Mouse (Mus musculus): ENCODE results near the gene Ndufa4l2. TPM values are rescaled to one million over a fixed set of nuclear protein-coding genes. Genes with fewer than 3 reads are reported as not detected.

Gene Ndufa4l2
- polyA plus RNA-seq, 1 experiment from 2014 or later = 17.6 TPM

GRCm38 (mm10) chr10:127530945-127531344, 16.2 kb downstream of the Ndufa4l2 start:
- peaks cover 36% of the 10 kb centered on the region for H3K27me3 ChIP-seq (ENCODE audit: control insufficient read depth, insufficient read depth, low read depth, low read length)
- peak overlapping the region; percentile 60 for H3K27ac ChIP-seq (ENCODE audit: low read length)
- ATAC-seq = no peak
- H3K4me1 ChIP-seq (ENCODE audit: control insufficient read depth, insufficient read depth, low read length) = peaks cover 69% of the 10 kb centered on the region
- H3K9ac ChIP-seq (ENCODE audit: low read depth, low read length) = peak overlapping the region; percentile 35
- H3K4me3 ChIP-seq (ENCODE audit: low read depth, low read length) = peak overlapping the region; percentile 23
- H3K36me3 ChIP-seq (ENCODE audit: control insufficient read depth, insufficient read depth, low read length) = no peaks in the 10 kb centered on the region
- H3K9me3 ChIP-seq (replicated peaks; ENCODE audit: control insufficient read depth, low read length, poor library complexity, severe bottlenecking) = no peaks in the 10 kb centered on the region
- peak overlapping the region; percentile 59 for H3K4me2 ChIP-seq (ENCODE audit: low read length)
- WGBS = 5% methylated on average over 13 of the region's 25 CpGs

- H3K36me3 ChIP-seq (ENCODE audit: control insufficient read depth, insufficient read depth, low read length) = no peaks in the 10 kb centered on the region
- peak overlapping the region; percentile 60 for H3K27ac ChIP-seq (ENCODE audit: low read length)
- no peaks in the 10 kb centered on the region for H3K9me3 ChIP-seq (replicated peaks; ENCODE audit: control insufficient read depth, low read length, poor library complexity, severe bottlenecking)
- H3K4me2 ChIP-seq (ENCODE audit: low read length) = peak overlapping the region; percentile 59
- peaks cover 69% of the 10 kb centered on the region for H3K4me1 ChIP-seq (ENCODE audit: control insufficient read depth, insufficient read depth, low read length)
- peaks cover 32% of the 10 kb centered on the region for H3K27me3 ChIP-seq (ENCODE audit: control insufficient read depth, insufficient read depth, low read depth, low read length)
- 2% methylated on average over 4 of the region's 4 CpGs for WGBS
- H3K4me3 ChIP-seq (ENCODE audit: low read depth, low read length) = peak overlapping the region; percentile 23
- ATAC-seq = no peak
- H3K9ac ChIP-seq (ENCODE audit: low read depth, low read length) = peak overlapping the region; percentile 35; the same call in 1 of the 2 replicates
These were observed 16.8 kb downstream of the Ndufa4l2 start for GRCm38 (mm10) chr10:127531548-127531947.

GRCm38 (mm10) chr10:127534036-127534928, 19.5 kb downstream of the Ndufa4l2 start, which contains the start of gene Nxph4:
Gene Nxph4 (minus strand): TSS chr10:127534559.
- H3K9me3 ChIP-seq (replicated peaks; ENCODE audit: control insufficient read depth, low read length, poor library complexity, severe bottlenecking) = no peaks in the 10 kb centered on the region
- H3K27ac ChIP-seq (ENCODE audit: low read length) = peak within 1 kb of the TSS; percentile 62
- peak within 1 kb of the TSS; percentile 59 for H3K4me2 ChIP-seq (ENCODE audit: low read length)
- ATAC-seq = no peak
- WGBS = under 1% methylated on average over 57 of the region's 78 CpGs
- H3K36me3 ChIP-seq (ENCODE audit: control insufficient read depth, insufficient read depth, low read length) = peaks cover 5% of the 10 kb centered on the region; the same call in 1 of the 2 replicates
- H3K27me3 ChIP-seq (ENCODE audit: control insufficient read depth, insufficient read depth, low read depth, low read length) = peaks cover 24% of the 10 kb centered on the region
- H3K4me3 ChIP-seq (ENCODE audit: low read depth, low read length) = peak within 1 kb of the TSS; percentile 52
- peak within 1 kb of the TSS; percentile 58 for H3K9ac ChIP-seq (ENCODE audit: low read depth, low read length)
- H3K4me1 ChIP-seq (ENCODE audit: control insufficient read depth, insufficient read depth, low read length) = peaks cover 60% of the 10 kb centered on the region

GRCm38 (mm10) chr10:127534929-127535384, 20.2 kb downstream of the Ndufa4l2 start:
- H3K4me2 ChIP-seq (ENCODE audit: low read length) = peak overlapping the region; percentile 59
- peak overlapping the region; percentile 60 for H3K27ac ChIP-seq (ENCODE audit: low read length)
- H3K9me3 ChIP-seq (replicated peaks; ENCODE audit: control insufficient read depth, low read length, poor library complexity, severe bottlenecking) = no peaks in the 10 kb centered on the region
- peaks cover 8% of the 10 kb centered on the region for H3K36me3 ChIP-seq (ENCODE audit: control insufficient read depth, insufficient read depth, low read length)
- ATAC-seq = no peak
- WGBS = 2% methylated on average over 29 of the region's 30 CpGs
- H3K4me1 ChIP-seq (ENCODE audit: control insufficient read depth, insufficient read depth, low read length) = peaks cover 53% of the 10 kb centered on the region
- peak overlapping the region; percentile 58 for H3K9ac ChIP-seq (ENCODE audit: low read depth, low read length)
- H3K27me3 ChIP-seq (ENCODE audit: control insufficient read depth, insufficient read depth, low read depth, low read length) = peaks cover 18% of the 10 kb centered on the region
- H3K4me3 ChIP-seq (ENCODE audit: low read depth, low read length) = peak overlapping the region; percentile 52

GRCm38 (mm10) chr10:127536586-127537314, 22.0 kb downstream of the Ndufa4l2 start:
- peaks cover 23% of the 10 kb centered on the region for H3K36me3 ChIP-seq (ENCODE audit: control insufficient read depth, insufficient read depth, low read length)
- peak; percentile 34; the same call in 1 of the 2 replicates for ATAC-seq

GRCm38 (mm10) chr10:127537854-127538583, 23.3 kb downstream of the Ndufa4l2 start:
- no peak overlapping the region for H3K4me3 ChIP-seq (ENCODE audit: low read depth, low read length)
- no peaks in the 10 kb centered on the region for H3K9me3 ChIP-seq (replicated peaks; ENCODE audit: control insufficient read depth, low read length, poor library complexity, severe bottlenecking)
- peak overlapping the region; percentile 59 for H3K27ac ChIP-seq (ENCODE audit: low read length)
- H3K9ac ChIP-seq (ENCODE audit: low read depth, low read length) = no peak overlapping the region
- H3K27me3 ChIP-seq (ENCODE audit: control insufficient read depth, insufficient read depth, low read depth, low read length) = peaks cover 10% of the 10 kb centered on the region
- peaks cover 34% of the 10 kb centered on the region for H3K4me1 ChIP-seq (ENCODE audit: control insufficient read depth, insufficient read depth, low read length)
- no peak overlapping the region for H3K4me2 ChIP-seq (ENCODE audit: low read length)
- peaks cover 31% of the 10 kb centered on the region for H3K36me3 ChIP-seq (ENCODE audit: control insufficient read depth, insufficient read depth, low read length)
- ATAC-seq = peak; percentile 26
- WGBS = 22% methylated on average over 7 of the region's 7 CpGs

More at GRCm38 (mm10) chr10:127536586-127537314, 22.0 kb downstream of the Ndufa4l2 start:
- Histone ChIP-seq H3K27ac (ENCODE audit: low read length) (peak overlapping the region; percentile 60), H3K4me1 (ENCODE audit: control insufficient read depth, insufficient read depth, low read length) (peaks cover 41% of the 10 kb centered on the region), H3K27me3 (ENCODE audit: control insufficient read depth, insufficient read depth, low read depth, low read length) (peaks cover 16% of the 10 kb centered on the region), H3K4me2 (ENCODE audit: low read length) (peak overlapping the region; percentile 30), H3K9me3 (replicated peaks; ENCODE audit: control insufficient read depth, low read length, poor library complexity, severe bottlenecking) (no peaks in the 10 kb centered on the region), H3K4me3 (ENCODE audit: low read depth, low read length) (no peak overlapping the region), H3K9ac (ENCODE audit: low read depth, low read length) (peak overlapping the region; percentile 31)
- WGBS = 4% methylated on average over 8 of the region's 8 CpGs

- Histone ChIP-seq H3K4me1 (ENCODE audit: control insufficient read depth, insufficient read depth, low read length) (peaks cover 11% of the 10 kb centered on the region), H3K9me3 (replicated peaks; ENCODE audit: control insufficient read depth, low read length, poor library complexity, severe bottlenecking) (no peaks in the 10 kb centered on the region), H3K9ac (ENCODE audit: low read depth, low read length) (no peak overlapping the region), H3K27me3 (ENCODE audit: control insufficient read depth, insufficient read depth, low read depth, low read length) (no peaks in the 10 kb centered on the region), H3K27ac (ENCODE audit: low read length) (no peak overlapping the region), H3K36me3 (ENCODE audit: control insufficient read depth, insufficient read depth, low read length) (peaks cover 58% of the 10 kb centered on the region), H3K4me2 (ENCODE audit: low read length) (no peak overlapping the region), H3K4me3 (ENCODE audit: low read depth, low read length) (no peak overlapping the region)
- no peak for ATAC-seq
- 94% methylated on average over 8 of the region's 8 CpGs for WGBS
These were observed 26.7 kb downstream of the Ndufa4l2 start for GRCm38 (mm10) chr10:127541510-127541909.

- no peak overlapping the region for H3K9ac ChIP-seq (ENCODE audit: low read depth, low read length)
- no peak for ATAC-seq
- no peaks in the 10 kb centered on the region for H3K27me3 ChIP-seq (ENCODE audit: control insufficient read depth, insufficient read depth, low read depth, low read length)
- H3K36me3 ChIP-seq (ENCODE audit: control insufficient read depth, insufficient read depth, low read length) = peaks cover 63% of the 10 kb centered on the region
- H3K4me3 ChIP-seq (ENCODE audit: low read depth, low read length) = no peak overlapping the region
- peak overlapping the region; percentile 28; the same call in 1 of the 2 replicates for H3K27ac ChIP-seq (ENCODE audit: low read length)
- 51% methylated on average over 13 of the region's 13 CpGs for WGBS
- H3K9me3 ChIP-seq (replicated peaks; ENCODE audit: control insufficient read depth, low read length, poor library complexity, severe bottlenecking) = no peaks in the 10 kb centered on the region
- H3K4me1 ChIP-seq (ENCODE audit: control insufficient read depth, insufficient read depth, low read length) = peaks cover 5% of the 10 kb centered on the region
- no peak overlapping the region for H3K4me2 ChIP-seq (ENCODE audit: low read length)
These were observed 27.3 kb downstream of the Ndufa4l2 start for GRCm38 (mm10) chr10:127542084-127542483.
